In genomic region chr2:136095978-136096377, GRCm38 (mm10) we compare ENCODE assay signal across 27 mouse cellular contexts. TPM values are rescaled to one million over a fixed set of nuclear protein-coding genes. Genes with fewer than 3 reads are reported as not detected.
"Had no signal": no experiment of that assay in that cellular context is flagged by ENCODE, and none has a peak within 500 bp of the region (broad histone marks: within the 10 kb centered on the region; RNA-seq: fewer than 3 reads in every experiment).

No protein-coding gene starts in this region.

- H3K4me1 ChIP-seq: heart, embryonic 10.5 days; heart, embryonic 12.5 days; hindbrain, embryonic 13.5 days; hindbrain, embryonic 15.5 days; limb, embryonic 13.5 days; limb, embryonic 15.5 days had no signal

- H3K27me3 ChIP-seq: heart, embryonic 12.5 days; hindbrain, embryonic 13.5 days; hindbrain, embryonic 15.5 days; limb, embryonic 13.5 days; limb, embryonic 15.5 days had no signal

- H3K4me2 ChIP-seq: heart, embryonic 12.5 days; hindbrain, embryonic 13.5 days; hindbrain, embryonic 15.5 days; limb, embryonic 13.5 days; limb, embryonic 15.5 days had no signal

- H3K9me3 ChIP-seq: heart, embryonic 10.5 days; heart, embryonic 12.5 days; hindbrain, embryonic 13.5 days; hindbrain, embryonic 15.5 days; limb, embryonic 13.5 days; limb, embryonic 15.5 days had no signal

- H3K27ac ChIP-seq: gastrocnemius, adult 2 months; heart, embryonic 10.5 days; hindbrain, embryonic 13.5 days; hindbrain, embryonic 15.5 days; hindbrain, postnatal 0 days; kidney, postnatal 0 days; limb, embryonic 13.5 days; limb, embryonic 15.5 days; liver, embryonic 14.5 days had no signal

- DNase-seq: gastrocnemius, adult 2 months; gastrocnemius, postnatal 10 days; gastrocnemius, postnatal 25 days; heart, adult 18-20 months; heart, postnatal 10 days; heart, postnatal 4 days; kidney, adult 11 months; kidney, adult 8-10 months; kidney, postnatal 14 days; kidney, postnatal 36 days; layer of hippocampus, adult 9-11 months; layer of hippocampus, postnatal 36 days; left cerebral cortex, postnatal 4 days had no signal

- H3K4me3 ChIP-seq: gastrocnemius, adult 2 months; heart, embryonic 10.5 days; heart, embryonic 12.5 days; hindbrain, embryonic 13.5 days; hindbrain, embryonic 15.5 days; limb, embryonic 13.5 days; limb, embryonic 15.5 days had no signal

- ATAC-seq: hindbrain, postnatal 0 days; intestine, embryonic 16.5 days had no signal

- H3K36me3 ChIP-seq: heart, embryonic 10.5 days; heart, embryonic 12.5 days; limb, embryonic 13.5 days; limb, embryonic 15.5 days had no signal

- H3K9ac ChIP-seq: heart, embryonic 12.5 days; hindbrain, embryonic 13.5 days; hindbrain, embryonic 15.5 days; limb, embryonic 13.5 days; limb, embryonic 15.5 days; liver, embryonic 14.5 days had no signal

RNA-seq across cellular contexts. Expression of gene Lamp5, which starts 43.9 kb away (rescaled TPM):
- polyA plus RNA-seq: heart, embryonic 14.5 days; heart, embryonic 16.5 days; intestine, embryonic 16.5 days; large intestine, adult 2 months; liver, adult 2 months had no signal
